Mouse (Mus musculus): Measurements from ENCODE around the gene Hist1h3f.
"Not testable (repeated sequence)": the region's sequence is repeated elsewhere in the genome, so short reads cannot be mapped to it uniquely, and the experiment has no call there.

GRCm38 (mm10) chr13:23560699-23561098, 16.8 kb downstream of the Hist1h3f start:
- TF ChIP-seq CTCF (conservative IDR thresholded peaks at IDR 0.05; ENCODE audit: insufficient read depth, insufficient read length, low read depth, low read length); POLR2A (IDR thresholded peaks at IDR 0.05; ENCODE audit: low read depth, low read length): not testable (repeated sequence)
